1 mouse cellular context compared by ENCODE assay signal in the genomic region with DNA sequence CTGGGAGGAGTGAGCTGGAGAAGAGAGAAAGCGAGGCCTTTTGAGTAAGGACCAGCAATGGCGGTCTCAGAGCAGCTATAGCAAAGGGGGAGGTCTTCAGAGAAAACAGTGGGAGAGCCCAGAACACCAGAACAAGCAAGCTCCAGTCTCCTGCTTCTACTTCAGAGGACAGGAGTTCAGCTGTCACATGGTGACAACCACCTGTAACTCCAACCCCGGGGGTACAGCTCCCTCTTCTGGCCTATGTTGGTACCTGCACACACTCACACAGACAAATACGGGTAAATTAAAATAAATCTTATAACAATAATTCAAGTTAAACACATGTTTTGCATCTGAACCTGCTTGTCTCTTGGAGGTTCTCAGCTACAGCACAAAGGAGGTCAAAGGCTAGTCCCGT.
TF ChIP-seq lines count a peak whose summit lies in the region.

No protein-coding gene starts in this region.

TF ChIP-seq in CH12.LX, 34 proteins besides CTCF, POLR2A, EP300 and RAD21 (continued from another document):
- peak; percentile 69; the same call in 1 of the 2 replicates for TF ChIP-seq MXI1 (IDR thresholded peaks at IDR 0.05; ENCODE audit: low read depth, low read length)
- TF ChIP-seq HCFC1 (IDR thresholded peaks at IDR 0.05; ENCODE audit: low read depth, low read length) = no peak
- no peak; the same call in 1 of the 2 replicates for TF ChIP-seq ZNF384 (IDR thresholded peaks at IDR 0.05; ENCODE audit: low read depth, low read length)
- TF ChIP-seq SMC3 (IDR thresholded peaks at IDR 0.05; ENCODE audit: low read depth, low read length) = peak; percentile 86
- no peak for TF ChIP-seq NRF1 (IDR thresholded peaks at IDR 0.05; ENCODE audit: low read depth, low read length)
- peak; percentile 83 for TF ChIP-seq MAX (IDR thresholded peaks at IDR 0.05; ENCODE audit: low read length)
- TF ChIP-seq MAFK (IDR thresholded peaks at IDR 0.05; ENCODE audit: insufficient replicate concordance, low read length) = no peak
- no peak for TF ChIP-seq ZMIZ1 (IDR thresholded peaks at IDR 0.05; ENCODE audit: low read depth, low read length)
- TF ChIP-seq MEF2A (IDR thresholded peaks at IDR 0.05; ENCODE audit: borderline replicate concordance, low read depth, low read length) = no peak
- TF ChIP-seq ETS1 (conservative IDR thresholded peaks at IDR 0.05; ENCODE audit: low read depth, low read length) = no peak
- no peak for TF ChIP-seq NELFE (IDR thresholded peaks at IDR 0.05; ENCODE audit: low read depth, low read length)
- TF ChIP-seq BHLHE40 (IDR thresholded peaks at IDR 0.05; ENCODE audit: low read depth, low read length) = no peak; the same call in 1 of the 2 replicates
- no peak for TF ChIP-seq TCF12 (IDR thresholded peaks at IDR 0.05; ENCODE audit: low read depth, low read length)
- no peak for TF ChIP-seq PAX5 (IDR thresholded peaks at IDR 0.05; ENCODE audit: low read length)
- no peak for TF ChIP-seq E2F4 (IDR thresholded peaks at IDR 0.05; ENCODE audit: insufficient replicate concordance, low read depth, low read length)
- TF ChIP-seq ELF1 (IDR thresholded peaks at IDR 0.05; ENCODE audit: low read depth, low read length) = no peak
- TF ChIP-seq SIN3A (IDR thresholded peaks at IDR 0.05; ENCODE audit: low read length) = peak; percentile 47; the same call in 1 of the 2 replicates
- no peak for TF ChIP-seq POLR2AphosphoS2 (IDR thresholded peaks at IDR 0.05; ENCODE audit: low read depth, low read length)
- TF ChIP-seq CHD2 (IDR thresholded peaks at IDR 0.05; ENCODE audit: low read length) = no peak
- peak; percentile 59 for TF ChIP-seq USF1 (IDR thresholded peaks at IDR 0.05; ENCODE audit: low read depth, low read length)
